ENCODE assay signal across 35 mouse cellular contexts in the genomic region with DNA sequence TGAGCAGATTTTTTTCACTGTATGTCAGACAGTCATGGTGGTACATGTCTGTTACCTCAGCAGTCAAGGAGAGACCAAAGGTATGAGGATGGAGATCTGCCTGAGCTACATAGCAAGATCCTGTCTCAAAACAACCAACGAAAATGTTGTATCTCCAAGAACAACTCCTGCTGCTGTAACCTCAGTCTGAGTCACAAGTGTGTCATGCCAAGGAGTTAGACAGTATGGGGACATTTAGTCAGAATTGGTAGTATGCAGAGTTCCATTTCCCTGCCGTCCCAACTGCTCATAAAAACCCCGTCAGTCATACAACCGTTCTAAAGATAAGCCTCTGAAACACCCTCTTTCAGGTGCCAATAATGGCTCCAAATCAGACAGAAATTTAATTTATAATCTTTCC.
"Had no signal": no experiment of that assay in that cellular context is flagged by ENCODE, and none has a peak within 500 bp of the region (broad histone marks: within the 10 kb centered on the region; RNA-seq: fewer than 3 reads in every experiment).

No protein-coding gene starts in this region.

- H3K4me2 ChIP-seq: heart, embryonic 11.5 days; heart, embryonic 12.5 days; hindbrain, embryonic 12.5 days; hindbrain, embryonic 13.5 days; hindbrain, embryonic 14.5 days; hindbrain, embryonic 15.5 days; intestine, embryonic 15.5 days; kidney, embryonic 15.5 days had no signal

- H3K9me3 ChIP-seq: heart, embryonic 12.5 days; heart, embryonic 15.5 days; hindbrain, embryonic 12.5 days; hindbrain, embryonic 13.5 days; hindbrain, embryonic 15.5 days; intestine, embryonic 15.5 days; kidney, embryonic 15.5 days had no signal

- H3K4me1 ChIP-seq: hindbrain, embryonic 10.5 days; hindbrain, embryonic 12.5 days; hindbrain, embryonic 13.5 days; hindbrain, embryonic 15.5 days; intestine, embryonic 15.5 days; kidney, embryonic 15.5 days had no signal

- H3K36me3 ChIP-seq: heart, embryonic 12.5 days; heart, embryonic 13.5 days; heart, embryonic 15.5 days; hindbrain, embryonic 10.5 days; hindbrain, embryonic 12.5 days; hindbrain, embryonic 13.5 days; hindbrain, embryonic 15.5 days; intestine, embryonic 15.5 days; kidney, embryonic 15.5 days had no signal

- H3K27me3 ChIP-seq: heart, embryonic 12.5 days; heart, embryonic 13.5 days; heart, embryonic 15.5 days; hindbrain, embryonic 12.5 days; hindbrain, embryonic 13.5 days; hindbrain, embryonic 15.5 days; intestine, embryonic 15.5 days; kidney, embryonic 15.5 days had no signal

- H3K9ac ChIP-seq: heart, embryonic 12.5 days; heart, embryonic 13.5 days; heart, embryonic 15.5 days; hindbrain, embryonic 12.5 days; hindbrain, embryonic 13.5 days; hindbrain, embryonic 14.5 days; hindbrain, embryonic 15.5 days; intestine, embryonic 15.5 days; kidney, embryonic 15.5 days had no signal

- ATAC-seq: hindbrain, embryonic 16.5 days; hindbrain, postnatal 0 days; inflammation-experienced regulatory T-cells, adult 6 months; intestine, embryonic 15.5 days; intestine, embryonic 16.5 days; intestine, postnatal 0 days had no signal

- DNase-seq: heart, postnatal 10 days; heart, postnatal 14 days; heart, postnatal 36 days; heart, postnatal 4 days; kidney, adult 11 months; kidney, adult 18-20 months; kidney, adult 2 months; kidney, adult 8-10 months; kidney, adult 9 months; kidney, postnatal 10 days; kidney, postnatal 14 days; kidney, postnatal 25 days; kidney, postnatal 36 days; kidney, postnatal 4 days; layer of hippocampus, adult 9-11 months; layer of hippocampus, postnatal 36 days had no signal

- H3K4me3 ChIP-seq: heart, embryonic 12.5 days; heart, embryonic 13.5 days; heart, embryonic 15.5 days; hindbrain, embryonic 10.5 days; hindbrain, embryonic 12.5 days; hindbrain, embryonic 13.5 days; hindbrain, embryonic 15.5 days; intestine, embryonic 15.5 days; kidney, embryonic 15.5 days; layer of hippocampus, adult 2 months; left cerebral cortex, adult 2 months had no signal

- H3K27ac ChIP-seq: hindbrain, embryonic 10.5 days; hindbrain, embryonic 12.5 days; hindbrain, embryonic 13.5 days; hindbrain, embryonic 14.5 days; hindbrain, embryonic 15.5 days; hindbrain, postnatal 0 days; intestine, embryonic 15.5 days; kidney, embryonic 15.5 days; kidney, postnatal 0 days; layer of hippocampus, adult 2 months had no signal
